ENCODE assay signal across 8 mouse cellular contexts in the genomic region with DNA sequence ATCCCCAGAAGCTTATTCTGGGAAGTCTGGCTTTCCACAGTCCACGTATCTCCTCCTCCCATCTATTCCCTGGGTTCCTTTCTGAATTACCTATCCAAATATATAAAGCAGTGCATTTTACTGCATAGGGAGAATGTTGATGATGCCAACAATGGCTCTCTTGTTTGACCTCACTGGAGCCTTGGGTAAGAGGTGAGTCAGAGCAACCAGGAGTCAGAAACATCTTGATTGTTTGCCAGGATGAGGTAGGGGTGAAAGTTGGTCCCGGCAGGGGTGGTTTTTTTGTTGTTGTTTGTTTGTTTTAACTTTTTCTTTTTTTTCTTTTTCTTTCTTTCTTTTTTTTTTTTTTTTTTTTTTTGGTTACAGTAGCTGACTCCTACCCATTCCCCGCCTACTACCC. TPM values are rescaled to one million over a fixed set of nuclear protein-coding genes. Genes with fewer than 3 reads are reported as not detected.
DNase-seq lines count a peak whose midpoint lies in the region; ATAC-seq and TF ChIP-seq lines count a peak whose summit lies in the region.

A gene (plus strand): TSS at position 216 of the 400 bp plus-strand sequence.

- peaks cover 3% of the 10 kb centered on the region; the same call in 1 of the 2 replicates for H3K4me1 ChIP-seq in kidney, embryonic 16.5 days (ENCODE audit: insufficient read depth, low read length)
- H3K4me1 ChIP-seq in forebrain, embryonic 13.5 days, result peaks cover 10% of the 10 kb centered on the region
- no peaks in the 10 kb centered on the region for H3K4me1 ChIP-seq in hindbrain, postnatal 0 days (ENCODE audit: insufficient read depth, low read length)
- peaks cover 3% of the 10 kb centered on the region; the same call in 1 of the 2 replicates for H3K4me1 ChIP-seq in lung, embryonic 16.5 days (replicated peaks; ENCODE audit: control insufficient read depth, insufficient read depth, low read length)

- peak within 1 kb of the TSS; percentile 64 for H3K4me3 ChIP-seq in kidney, embryonic 16.5 days (ENCODE audit: low read length)
- H3K4me3 ChIP-seq in forebrain, embryonic 13.5 days, result peak within 1 kb of the TSS; percentile 57
- H3K4me3 ChIP-seq in hindbrain, postnatal 0 days (ENCODE audit: low read length), result peak within 1 kb of the TSS; percentile 58
- peak within 1 kb of the TSS; percentile 58 for H3K4me3 ChIP-seq in lung, embryonic 16.5 days (ENCODE audit: low read length)

- H3K27me3 ChIP-seq in kidney, embryonic 16.5 days (ENCODE audit: insufficient read depth, low read length), result 0 out of 2 replicates have a peak, but pooled peaks cover 4% of the 10 kb centered on the region
- no peaks in the 10 kb centered on the region for H3K27me3 ChIP-seq in Patski
- no peaks in the 10 kb centered on the region for H3K27me3 ChIP-seq in forebrain, embryonic 13.5 days
- H3K27me3 ChIP-seq in hindbrain, postnatal 0 days (ENCODE audit: insufficient read depth, low read length), result no peaks in the 10 kb centered on the region
- H3K27me3 ChIP-seq in lung, embryonic 16.5 days (ENCODE audit: control insufficient read depth, insufficient read depth, low read depth, low read length), result no peaks in the 10 kb centered on the region

- 74% methylated on average over 3 of the region's 3 CpGs for WGBS in kidney, embryonic 16.5 days
- 73% methylated on average over 3 of the region's 3 CpGs for WGBS in forebrain, embryonic 13.5 days
- 61% methylated on average over 3 of the region's 3 CpGs for WGBS in hindbrain, postnatal 0 days
- 42% methylated on average over 3 of the region's 3 CpGs for WGBS in lung, embryonic 16.5 days

- H3K4me2 ChIP-seq in kidney, embryonic 16.5 days (replicated peaks; ENCODE audit: low read depth, low read length), result peak within 1 kb of the TSS; percentile 56
- H3K4me2 ChIP-seq in forebrain, embryonic 13.5 days, result peak within 1 kb of the TSS; percentile 63
- H3K4me2 ChIP-seq in hindbrain, postnatal 0 days (ENCODE audit: low read depth, low read length), result peak within 1 kb of the TSS; percentile 63
- H3K4me2 ChIP-seq in lung, embryonic 16.5 days (ENCODE audit: low read depth, low read length), result peak within 1 kb of the TSS; percentile 61

- peak within 1 kb of the TSS; percentile 72 for H3K9ac ChIP-seq in kidney, embryonic 16.5 days (replicated peaks; ENCODE audit: low read length)
- H3K9ac ChIP-seq in forebrain, embryonic 13.5 days, result peak within 1 kb of the TSS; percentile 73
- H3K9ac ChIP-seq in hindbrain, postnatal 0 days (replicated peaks; ENCODE audit: low read length), result peak within 1 kb of the TSS; percentile 51
- H3K9ac ChIP-seq in lung, embryonic 16.5 days (ENCODE audit: low read length), result peak within 1 kb of the TSS; percentile 80

- POLR2A ChIA-PET in Patski (lab: Charles Lee), result interaction anchor here (0.6 kb wide), 1 partner anchor 605 kb away, joined by 4 read pairs; no protein-coding TSS in a partner anchor

- peak within 1 kb of the TSS; percentile 92 for H3K27ac ChIP-seq in kidney, embryonic 16.5 days (ENCODE audit: low read length)
- H3K27ac ChIP-seq in forebrain, embryonic 13.5 days, result peak within 1 kb of the TSS; percentile 86
- peak within 1 kb of the TSS; percentile 90 for H3K27ac ChIP-seq in hindbrain, postnatal 0 days
- H3K27ac ChIP-seq in lung, embryonic 16.5 days (ENCODE audit: low read length), result peak within 1 kb of the TSS; percentile 97

- in situ Hi-C loops in Patski (cut with MboI; ENCODE audit: low pct_unique_long_range_greater_than_20kb), result no loop called here

- no peak for ATAC-seq in kidney, embryonic 16.5 days (ENCODE audit: low FRiP score, low TSS enrichment)
- ATAC-seq in Patski, result no peak
- no peak for ATAC-seq in forebrain, embryonic 13.5 days
- no peak for ATAC-seq in hindbrain, postnatal 0 days
- ATAC-seq in lung, embryonic 16.5 days (ENCODE audit: low read depth), result no peak

- CTCF ChIA-PET in Patski (lab: Charles Lee), result no interaction called here

- no peak for TF ChIP-seq CTCF in Patski (IDR thresholded peaks at IDR 0.05)
- TF ChIP-seq CTCF in hindbrain, postnatal 0 days (IDR thresholded peaks at IDR 0.05; ENCODE audit: low read depth), result no peak

- no peaks in the 10 kb centered on the region for H3K9me3 ChIP-seq in kidney, embryonic 16.5 days (ENCODE audit: low read length)
- no peaks in the 10 kb centered on the region for H3K9me3 ChIP-seq in forebrain, embryonic 13.5 days (replicated peaks)
- no peaks in the 10 kb centered on the region for H3K9me3 ChIP-seq in hindbrain, postnatal 0 days (ENCODE audit: low read length)
- H3K9me3 ChIP-seq in lung, embryonic 16.5 days (ENCODE audit: control insufficient read depth, low read length), result no peaks in the 10 kb centered on the region

- no peak for DNase-seq in kidney, adult 8-10 months
- no peak for DNase-seq in Patski (ENCODE audit: low read depth, low spot score)
- no peak for DNase-seq in hindbrain, postnatal 0 days (ENCODE audit: low spot score)
- DNase-seq in right cerebral cortex, adult 2 months (ENCODE audit: low spot score in 2 of 2), result no peak
- DNase-seq in right cerebral cortex, postnatal 4 days, result no peak

- H3K36me3 ChIP-seq in kidney, embryonic 16.5 days (ENCODE audit: insufficient read depth, low read length), result no peaks in the 10 kb centered on the region
- H3K36me3 ChIP-seq in forebrain, embryonic 13.5 days (ENCODE audit: poor library complexity, severe bottlenecking), result no peaks in the 10 kb centered on the region
- no peaks in the 10 kb centered on the region for H3K36me3 ChIP-seq in hindbrain, postnatal 0 days (ENCODE audit: insufficient read depth, low read length)
- no peaks in the 10 kb centered on the region for H3K36me3 ChIP-seq in lung, embryonic 16.5 days (ENCODE audit: control insufficient read depth, insufficient read depth, low read length)

RNA-seq across cellular contexts. Expression of the gene that starts here (rescaled TPM):
- polyA plus RNA-seq in kidney, embryonic 16.5 days (2015; fragmentation: Nextera tagmentation; extraction: Ambion mirVana), result 24.2 and 24.5 TPM in 2 replicates
- polyA plus RNA-seq in Patski (2021), result 29.4 TPM
- polyA plus RNA-seq in forebrain, embryonic 13.5 days (2015; fragmentation: Nextera tagmentation; extraction: Ambion mirVana), result 18.1 and 21.9 TPM in 2 replicates
- 26.3 and 30.0 TPM in 2 replicates for total RNA-seq in hindbrain, postnatal 0 days (2014; rRNA removed)
- 15.5 and 17.0 TPM in 2 replicates for polyA plus RNA-seq in hindbrain, postnatal 0 days (2015; fragmentation: Nextera tagmentation; extraction: Ambion mirVana)
- 37.5 and 38.2 TPM in 2 replicates for polyA plus RNA-seq in lung, embryonic 16.5 days (2015; fragmentation: Nextera tagmentation; extraction: Ambion mirVana)
